Comparison of ENCODE assay signal across 10 mouse cellular contexts in genomic region chr13:54883748-54884708, GRCm38 (mm10).
A peak's percentile ranks its signal among the peaks of the same experiment; 100 is the strongest.
DNase-seq lines count a peak whose midpoint lies in the region; ATAC-seq and TF ChIP-seq lines count a peak whose summit lies in the region.
"Had no signal": no experiment of that assay in that cellular context is flagged by ENCODE, and none has a peak within 500 bp of the region (broad histone marks: within the 10 kb centered on the region; RNA-seq: fewer than 3 reads in every experiment).

No protein-coding gene starts in this region.

- TF ChIP-seq CTCF in spleen, adult 2 months (IDR thresholded peaks at IDR 0.05; ENCODE audit: extremely low read depth, insufficient read depth, insufficient read length, insufficient replicate concordance) = no peak

- no peaks in the 10 kb centered on the region for H3K36me3 ChIP-seq in spleen, adult 2 months (ENCODE audit: control insufficient read depth, insufficient read depth, low read length)
- no peaks in the 10 kb centered on the region for H3K36me3 ChIP-seq in forebrain, embryonic 14.5 days (ENCODE audit: control insufficient read depth, insufficient read depth, low read length)
- no peaks in the 10 kb centered on the region for H3K36me3 ChIP-seq in limb, embryonic 12.5 days
- H3K36me3 ChIP-seq in splenic B cell, adult 2 months (ENCODE audit: control insufficient read depth, insufficient read depth, low read length, poor library complexity, severe bottlenecking) = no peaks in the 10 kb centered on the region
- H3K36me3 ChIP-seq in liver, embryonic 12.5 days = no peaks in the 10 kb centered on the region

- no peak overlapping the region for H3K4me2 ChIP-seq in forebrain, embryonic 14.5 days (ENCODE audit: low read length)
- peak overlapping the region; percentile 28 for H3K4me2 ChIP-seq in limb, embryonic 12.5 days
- no peak overlapping the region for H3K4me2 ChIP-seq in liver, embryonic 12.5 days
- H3K4me2 ChIP-seq: lung, embryonic 14.5 days had no signal

- no peak for TF ChIP-seq POLR2A in spleen, adult 2 months (IDR thresholded peaks at IDR 0.05; ENCODE audit: low read depth, low read length)

- H3K4me1 ChIP-seq in spleen, adult 2 months (ENCODE audit: control insufficient read depth, insufficient read depth, insufficient read length) = peaks cover 2% of the 10 kb centered on the region; the same call in 1 of the 2 replicates
- H3K4me1 ChIP-seq in forebrain, embryonic 14.5 days (ENCODE audit: control insufficient read depth, insufficient read depth, low read length) = peaks cover 40% of the 10 kb centered on the region
- peaks cover 31% of the 10 kb centered on the region for H3K4me1 ChIP-seq in limb, embryonic 12.5 days (replicated peaks)
- no peaks in the 10 kb centered on the region for H3K4me1 ChIP-seq in liver, embryonic 12.5 days

- ATAC-seq in forebrain, embryonic 14.5 days = peak; percentile 36; the same call in 1 of the 2 replicates
- ATAC-seq in limb, embryonic 12.5 days (ENCODE audit: insufficient number of reproducible peaks, insufficient read depth, low FRiP score, low TSS enrichment, low read depth) = 0 out of 2 replicates have a peak, but pooled peaks have one; percentile 20
- no peak for ATAC-seq in monocyte, adult 5-6 weeks (replicated peaks; ENCODE audit: insufficient number of reproducible peaks, low FRiP score, low TSS enrichment, poor library complexity, severe bottlenecking)
- ATAC-seq in liver, embryonic 12.5 days = no peak

- H3K9me3 ChIP-seq in forebrain, embryonic 14.5 days (replicated peaks; ENCODE audit: control insufficient read depth, low read length) = no peaks in the 10 kb centered on the region
- H3K9me3 ChIP-seq in limb, embryonic 12.5 days = no peaks in the 10 kb centered on the region
- H3K9me3 ChIP-seq in liver, embryonic 12.5 days (replicated peaks) = no peaks in the 10 kb centered on the region

- peak; percentile 5 to 17 for DNase-seq in spleen, adult 2 months (ENCODE audit: low read depth in 1 of 2, low spot score in 2 of 2)
- DNase-seq in spleen, postnatal 4 days (ENCODE audit: low spot score in 2 of 2) = no peak
- peak; percentile 51 for DNase-seq in forebrain, embryonic 14.5 days (ENCODE audit: low spot score)
- DNase-seq in splenic B cell, adult 2 months (ENCODE audit: low read depth, low spot score) = peak; percentile 46
- DNase-seq in lung, postnatal 25 days (ENCODE audit: low spot score) = no peak
- DNase-seq: heart, postnatal 4 days; lung, embryonic 14.5 days had no signal

- WGBS in spleen, adult 2 months = 43% methylated on average over 17 of the region's 17 CpGs
- 50% methylated on average over 17 of the region's 17 CpGs for WGBS in forebrain, embryonic 14.5 days
- WGBS in limb, embryonic 12.5 days = 46% methylated on average over 17 of the region's 17 CpGs
- WGBS in liver, embryonic 12.5 days (ENCODE audit: insufficient replicate concordance) = 47% methylated on average over 17 of the region's 17 CpGs

- no peaks in the 10 kb centered on the region for H3K27me3 ChIP-seq in spleen, adult 2 months (ENCODE audit: control insufficient read depth, insufficient read depth, low read length)
- no peaks in the 10 kb centered on the region for H3K27me3 ChIP-seq in forebrain, embryonic 14.5 days (replicated peaks; ENCODE audit: control insufficient read depth, insufficient read depth, low read length)
- H3K27me3 ChIP-seq in limb, embryonic 12.5 days = peaks cover 20% of the 10 kb centered on the region
- no peaks in the 10 kb centered on the region for H3K27me3 ChIP-seq in splenic B cell, adult 2 months (ENCODE audit: control insufficient read depth, insufficient read depth, low read length, poor library complexity, severe bottlenecking)
- H3K27me3 ChIP-seq in liver, embryonic 12.5 days (replicated peaks) = peaks cover 25% of the 10 kb centered on the region

- H3K4me3 ChIP-seq in spleen, adult 2 months (ENCODE audit: extremely low read depth, insufficient read depth, insufficient read length) = peak overlapping the region; percentile 27; the same call in 1 of the 2 replicates
- H3K4me3 ChIP-seq in forebrain, embryonic 14.5 days (ENCODE audit: low read depth, low read length) = no peak overlapping the region
- no peak overlapping the region for H3K4me3 ChIP-seq in limb, embryonic 12.5 days (replicated peaks)
- no peak overlapping the region for H3K4me3 ChIP-seq in liver, embryonic 12.5 days

- peak overlapping the region; percentile 42 for H3K27ac ChIP-seq in spleen, adult 2 months (ENCODE audit: insufficient read depth, low read length)
- H3K27ac ChIP-seq in forebrain, embryonic 14.5 days (ENCODE audit: low read depth, low read length) = peak overlapping the region; percentile 86
- H3K27ac ChIP-seq in limb, embryonic 12.5 days = no peak overlapping the region
- no peak overlapping the region for H3K27ac ChIP-seq in liver, embryonic 12.5 days

- H3K9ac ChIP-seq in forebrain, embryonic 14.5 days (ENCODE audit: low read length) = no peak overlapping the region
- no peak overlapping the region for H3K9ac ChIP-seq in limb, embryonic 12.5 days (replicated peaks)
- H3K9ac ChIP-seq in liver, embryonic 12.5 days = no peak overlapping the region
- H3K9ac ChIP-seq: lung, embryonic 14.5 days had no signal

Comparison
In these comparisons a context has a peak if more than half of its experiments do, and no peak if none do; other contexts are left out.
1. DNase-seq: peak in spleen, adult 2 months (2 of 2), forebrain, embryonic 14.5 days (single experiment) and splenic B cell, adult 2 months (single experiment); none in spleen, postnatal 4 days (0 of 2) and lung, postnatal 25 days (single experiment).
2. H3K27ac ChIP-seq: peak in spleen, adult 2 months (single experiment) and forebrain, embryonic 14.5 days (single experiment); none in limb, embryonic 12.5 days (single experiment) and liver, embryonic 12.5 days (single experiment).
3. ATAC-seq: peak in forebrain, embryonic 14.5 days (single experiment) and limb, embryonic 12.5 days (single experiment); none in monocyte, adult 5-6 weeks (single experiment) and liver, embryonic 12.5 days (single experiment).